Mouse (Mus musculus) lung, embryonic 14.5 days (tissue): ENCODE results near the gene Sema5a. TPM values are rescaled to one million over a fixed set of nuclear protein-coding genes. Genes with fewer than 3 reads are reported as not detected.

Source experiments
- ATAC-seq: fragments of 200-750 bp; cut with Nextera tagmentation; 2 replicates; pipeline ENCODE4 v1.8.0; 2017; ENCODE audit warnings: mild to moderate bottlenecking, moderate TSS enrichment, moderate library complexity; ENCODE audit not compliant: insufficient read depth
- DNase-seq: peaks from one replicate; pipeline ENCODE4 v3.0.0-alpha.2; 2015
- H3K27ac ChIP-seq: fragments of 300-500 bp; sonication (generic); 2 replicates; pipeline ENCODE4 v1.5.1; 2014; ENCODE audit warnings: low read depth, mild to moderate bottlenecking, moderate library complexity
- H3K27me3 ChIP-seq: fragments of 300-500 bp; sonication (generic); 2 replicates; pipeline ENCODE4 v1.6.1; 2014; ENCODE audit warnings: low read length, control low read depth; ENCODE audit not compliant: insufficient read depth
- H3K36me3 ChIP-seq: fragments of 300-500 bp; sonication (generic); 2 replicates; pipeline ENCODE4 v1.6.1; 2014; ENCODE audit warnings: control low read depth; ENCODE audit not compliant: insufficient read depth
- H3K4me1 ChIP-seq: fragments of 300-500 bp; sonication (generic); 2 replicates; pipeline ENCODE4 v1.6.1; 2014; ENCODE audit warnings: antibody characterized with exemption, control low read depth; ENCODE audit not compliant: insufficient read depth
- H3K4me2 ChIP-seq: fragments of 300-500 bp; sonication (generic); 2 replicates; pipeline ENCODE4 v1.6.1; 2014; ENCODE audit warnings: mild to moderate bottlenecking
- H3K4me3 ChIP-seq: fragments of 300-500 bp; sonication (generic); 2 replicates; pipeline ENCODE4 v1.5.1; 2014; ENCODE audit warnings: low read depth, low read length
- H3K9ac ChIP-seq: fragments of 300-500 bp; sonication (generic); 2 replicates; pipeline ENCODE4 v1.6.1; 2014
- H3K9me3 ChIP-seq: fragments of 300-500 bp; sonication (generic); 2 replicates; pipeline ENCODE4 v1.6.1; 2016; ENCODE audit warnings: low read depth, low read length, control low read depth
- CTCF ChIP-seq: IDR thresholded peaks from 2 replicates; pipeline ENCODE4 v1.5.1; 2016; ENCODE audit warnings: antibody characterized with exemption, low read depth
- WGBS: fragments of 180-500 bp; shearing (Covaris S2); extraction: QIAGEN DNeasy Blood & Tissue Kit; methylation state at CpG from one replicate; pipeline ENCODE4 v1.1.7; 2014; 5-methylcytosine and 5-hydroxymethylcytosine counted together
- polyA plus RNA-seq: library from polyadenylated mRNA; unstranded; fragments of >200 nt; fragmentation: Nextera tagmentation; extraction: Ambion mirVana; gene quantifications from 2 replicates; pipeline ENCODE4 v1.2.1, GENCODE M21; 2014

Sema5a gene
- polyA plus RNA-seq, 1 experiment from 2014 or later: 17.9 TPM

DNA sequence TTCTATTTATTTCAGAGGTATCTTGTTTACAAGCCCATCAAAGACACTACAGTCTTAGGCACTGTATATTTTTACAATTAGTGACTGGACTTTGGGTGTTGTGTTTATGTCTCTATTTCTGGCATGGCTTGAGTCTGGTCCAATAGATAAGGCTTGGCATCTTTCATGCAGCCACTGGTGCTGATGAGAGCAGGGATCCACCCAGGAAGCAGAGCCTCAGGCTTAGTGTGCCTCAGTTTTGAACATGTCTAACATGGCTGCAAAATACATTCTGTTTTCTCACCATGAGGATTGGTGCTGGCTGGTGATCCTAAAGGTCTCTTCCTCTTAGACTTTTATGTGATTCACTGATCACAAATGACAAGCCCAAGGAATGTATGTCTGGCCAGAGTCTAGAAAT lies 263.7 kb downstream of the Sema5a start:
- Histone ChIP-seq H3K9ac (no peak overlapping the region), H3K4me3 (no peak overlapping the region), H3K4me1 (no peaks in the 10 kb centered on the region), H3K9me3 (no peaks in the 10 kb centered on the region), H3K27me3 (no peaks in the 10 kb centered on the region), H3K4me2 (no peak overlapping the region), H3K27ac (no peak overlapping the region), H3K36me3 (no peaks in the 10 kb centered on the region)
- TF ChIP-seq CTCF: no peak
- no peak for ATAC-seq
- no peak for DNase-seq

DNA sequence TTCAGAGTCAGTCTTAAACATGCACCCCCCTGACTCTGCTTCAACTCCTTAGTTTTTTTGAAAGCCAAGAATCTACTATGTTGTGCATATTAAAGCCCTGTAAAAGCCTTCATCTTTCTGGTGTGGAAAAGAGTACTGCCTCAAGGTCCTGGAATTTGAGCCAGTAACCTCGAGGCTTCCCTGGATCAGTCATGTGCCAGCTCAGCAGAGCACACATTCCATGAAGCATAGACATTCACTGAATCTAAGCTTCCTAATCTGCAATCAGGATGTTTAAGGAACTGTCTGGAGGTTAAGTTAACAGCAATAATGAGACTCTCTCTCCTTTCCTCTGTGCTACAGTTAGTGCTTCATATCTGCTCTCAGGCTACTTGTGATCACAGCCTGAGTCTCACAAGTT lies 270.3 kb downstream of the Sema5a start:
- Histone ChIP-seq H3K4me3 (no peak overlapping the region), H3K27ac (no peak overlapping the region), H3K4me2 (no peak overlapping the region), H3K27me3 (no peaks in the 10 kb centered on the region), H3K9ac (no peak overlapping the region), H3K4me1 (no peaks in the 10 kb centered on the region), H3K36me3 (no peaks in the 10 kb centered on the region), H3K9me3 (no peaks in the 10 kb centered on the region)
- 26% methylated on average over 1 of the region's 1 CpGs for WGBS
- ATAC-seq (no peak), DNase-seq (no peak)
- TF ChIP-seq CTCF: no peak

GRCm38 (mm10) chr15:32517954-32518353 lies 273.3 kb downstream of the Sema5a start:
- Histone ChIP-seq H3K9me3 (no peaks in the 10 kb centered on the region), H3K27ac (no peak overlapping the region), H3K4me1 (no peaks in the 10 kb centered on the region), H3K36me3 (no peaks in the 10 kb centered on the region), H3K4me2 (no peak overlapping the region), H3K27me3 (no peaks in the 10 kb centered on the region), H3K9ac (no peak overlapping the region), H3K4me3 (no peak overlapping the region)
- ATAC-seq (no peak), DNase-seq (no peak)
- TF ChIP-seq CTCF: no peak
- 68% methylated on average over 2 of the region's 2 CpGs for WGBS

GRCm38 (mm10) chr15:32532539-32532938 lies 287.9 kb downstream of the Sema5a start:
- H3K4me3 ChIP-seq: no peak overlapping the region
- no peak for TF ChIP-seq CTCF
- H3K9ac ChIP-seq: no peak overlapping the region
- peak; percentile 9 for DNase-seq
- no peak for ATAC-seq
- no peaks in the 10 kb centered on the region for H3K9me3 ChIP-seq
- no peak overlapping the region for H3K4me2 ChIP-seq
- H3K4me1 ChIP-seq: no peaks in the 10 kb centered on the region
- no peaks in the 10 kb centered on the region for H3K27me3 ChIP-seq
- peak overlapping the region; percentile 40; the same call in 1 of the 2 replicates for H3K27ac ChIP-seq
- H3K36me3 ChIP-seq: no peaks in the 10 kb centered on the region
- 41% methylated on average over 3 of the region's 3 CpGs for WGBS

DNA sequence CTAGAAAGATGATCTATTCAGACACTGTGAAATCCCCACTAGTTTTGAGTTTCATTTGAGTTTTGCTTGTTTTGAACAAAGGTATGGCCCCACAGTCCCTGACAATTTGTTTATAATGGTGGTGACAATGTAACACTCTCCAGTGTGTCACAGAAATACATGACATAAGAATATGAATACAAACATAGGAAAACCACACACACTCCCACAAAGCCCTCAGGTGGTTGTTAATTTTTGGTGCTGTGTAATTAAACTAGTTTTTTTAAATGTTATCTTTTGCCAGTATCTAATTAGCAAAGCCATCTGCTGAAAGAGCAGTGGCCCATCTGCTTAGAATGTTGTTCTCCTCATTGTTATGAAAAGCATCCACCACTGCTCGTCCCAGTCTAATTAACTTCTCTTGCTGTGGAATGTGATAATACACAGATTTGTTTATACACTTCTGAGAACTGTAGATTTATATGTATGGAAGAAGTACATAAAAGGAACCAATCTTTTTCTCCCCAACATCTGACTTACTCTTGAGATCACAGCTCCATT lies 289.0 kb downstream of the Sema5a start:
- no peak for TF ChIP-seq CTCF
- no peaks in the 10 kb centered on the region for H3K36me3 ChIP-seq
- WGBS: 36% methylated on average over 1 of the region's 1 CpGs
- no peak for DNase-seq
- H3K4me3 ChIP-seq: no peak overlapping the region
- no peaks in the 10 kb centered on the region for H3K27me3 ChIP-seq
- no peaks in the 10 kb centered on the region for H3K9me3 ChIP-seq
- ATAC-seq: no peak
- no peak overlapping the region for H3K4me2 ChIP-seq
- no peaks in the 10 kb centered on the region for H3K4me1 ChIP-seq
- H3K27ac ChIP-seq: no peak overlapping the region
- H3K9ac ChIP-seq: no peak overlapping the region

DNA sequence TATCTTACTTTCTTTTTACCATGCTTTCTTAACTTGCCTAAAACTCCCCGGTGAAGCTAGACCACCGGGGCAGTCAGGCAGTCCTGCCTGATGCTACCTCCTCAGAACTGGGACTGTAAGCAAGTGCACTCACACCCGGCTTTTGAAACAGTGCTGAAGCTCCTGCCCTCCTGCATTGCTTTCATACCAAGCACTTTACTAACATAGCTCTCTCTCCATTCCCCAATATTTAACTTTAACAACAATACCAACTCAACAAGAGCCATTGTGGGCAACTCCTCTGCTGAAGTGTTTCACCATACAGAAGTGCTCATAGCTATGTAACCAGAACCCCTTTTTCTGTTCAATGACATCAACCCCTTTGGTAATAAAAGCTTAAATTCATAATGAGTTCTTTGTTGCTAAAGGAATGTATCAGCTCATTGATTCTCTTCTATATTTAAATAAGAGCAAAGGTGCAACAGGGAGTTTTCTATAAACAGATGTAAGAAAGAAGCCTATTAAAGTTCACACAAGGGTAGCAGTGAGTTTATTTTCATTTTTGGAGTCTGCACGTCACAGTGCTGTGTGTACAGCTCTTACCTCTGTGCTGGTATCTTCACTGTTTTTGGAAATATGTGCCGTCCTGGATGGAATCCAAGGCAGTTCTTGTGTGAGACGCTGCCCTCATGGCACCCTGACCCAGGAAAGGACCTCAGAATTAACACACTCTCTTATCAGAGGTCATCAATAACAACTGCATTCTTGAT lies 292.3 kb downstream of the Sema5a start:
- DNase-seq: peak; percentile 23
- no peak for TF ChIP-seq CTCF
- Histone ChIP-seq H3K27ac (peak overlapping the region; percentile 33; the same call in 1 of the 2 replicates), H3K9ac (no peak overlapping the region), H3K4me2 (no peak overlapping the region), H3K4me3 (no peak overlapping the region), H3K27me3 (no peaks in the 10 kb centered on the region), H3K4me1 (no peaks in the 10 kb centered on the region), H3K36me3 (no peaks in the 10 kb centered on the region), H3K9me3 (no peaks in the 10 kb centered on the region)
- ATAC-seq: peak; percentile 87
- 43% methylated on average over 6 of the region's 6 CpGs for WGBS

DNA sequence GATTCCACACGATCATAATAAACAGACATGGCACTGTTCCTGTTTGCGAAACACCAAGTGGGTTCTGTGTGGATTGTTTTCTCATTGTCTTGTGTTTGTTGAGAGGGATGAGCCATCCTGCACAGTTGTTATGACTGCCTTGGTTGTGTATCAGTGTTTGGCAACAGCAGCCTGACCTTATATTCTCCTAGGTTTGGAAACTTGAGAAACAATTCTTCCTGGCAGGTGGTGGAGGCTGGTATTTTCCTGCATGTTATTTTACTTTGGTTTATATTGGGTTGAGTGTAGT lies 292.8 kb downstream of the Sema5a start:
- Histone ChIP-seq H3K9ac (no peak overlapping the region), H3K9me3 (no peaks in the 10 kb centered on the region), H3K4me2 (no peak overlapping the region), H3K4me3 (no peak overlapping the region), H3K27me3 (no peaks in the 10 kb centered on the region), H3K27ac (no peak overlapping the region), H3K4me1 (no peaks in the 10 kb centered on the region), H3K36me3 (no peaks in the 10 kb centered on the region)
- WGBS: 48% methylated on average over 2 of the region's 2 CpGs
- DNase-seq (no peak), ATAC-seq (no peak)
- no peak for TF ChIP-seq CTCF
